Mouse (Mus musculus): ENCODE data around the gene Cmas. TPM values are rescaled to one million over a fixed set of nuclear protein-coding genes. Genes with fewer than 3 reads are reported as not detected.

Gene Cmas
- polyA plus RNA-seq, 1 experiment from 2014 or later, result 105 TPM

DNA sequence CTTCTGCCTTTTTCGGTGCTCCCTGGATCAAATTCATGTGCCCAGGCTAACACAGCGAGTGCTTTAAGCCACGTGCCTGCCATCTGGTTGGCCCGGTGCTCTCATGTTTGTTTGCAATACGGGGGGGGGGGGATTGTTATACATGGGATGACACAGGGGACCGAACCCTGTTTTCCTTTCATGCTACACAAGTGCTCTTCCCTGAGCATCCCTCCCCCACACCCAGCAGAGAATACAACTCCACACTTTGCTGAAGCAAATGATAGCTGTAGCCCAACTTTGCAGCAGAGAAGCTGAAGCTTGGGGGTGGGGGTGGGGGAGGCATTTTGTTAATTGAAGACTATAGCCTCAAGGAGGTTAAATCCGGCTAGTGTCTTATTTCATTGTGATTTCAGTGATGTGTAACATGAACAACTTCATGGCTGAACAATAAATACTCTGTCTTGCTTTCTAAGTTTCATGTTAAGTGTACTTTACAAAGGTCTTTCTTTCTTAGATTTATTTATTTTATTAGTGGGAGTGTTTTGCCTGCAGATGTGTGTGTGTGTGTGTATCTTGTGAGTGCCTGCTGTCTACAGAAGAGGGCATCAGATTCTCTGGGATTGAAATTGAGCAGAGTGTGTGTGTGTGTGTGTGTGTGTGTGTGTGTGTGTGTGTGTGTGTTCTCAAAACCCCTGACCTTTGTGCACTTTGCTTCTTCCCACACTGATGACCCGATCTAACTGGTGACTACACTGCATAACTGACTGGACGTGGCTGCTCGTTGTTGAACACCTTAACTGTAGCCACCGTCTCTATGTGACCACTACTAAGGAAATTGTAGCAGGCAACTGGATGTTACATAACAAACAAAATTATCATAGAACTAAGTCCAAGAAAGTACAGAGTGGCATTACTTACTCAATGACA is 46.4 kb downstream of the Cmas start:
- no peaks in the 10 kb centered on the region for H3K4me1 ChIP-seq
- 57% methylated on average over 11 of the region's 11 CpGs for whole genome bisulfite sequencing
- no peak overlapping the region for H3K4me3 ChIP-seq
- H3K27me3 ChIP-seq (ENCODE audit: insufficient read depth, poor library complexity, severe bottlenecking), result no peaks in the 10 kb centered on the region
- no peaks in the 10 kb centered on the region for H3K9me3 ChIP-seq
- no peaks in the 10 kb centered on the region for H3K36me3 ChIP-seq
- H3K27ac ChIP-seq, result no peak overlapping the region
- DNase-seq (ENCODE audit: low spot score), result no peak

DNA sequence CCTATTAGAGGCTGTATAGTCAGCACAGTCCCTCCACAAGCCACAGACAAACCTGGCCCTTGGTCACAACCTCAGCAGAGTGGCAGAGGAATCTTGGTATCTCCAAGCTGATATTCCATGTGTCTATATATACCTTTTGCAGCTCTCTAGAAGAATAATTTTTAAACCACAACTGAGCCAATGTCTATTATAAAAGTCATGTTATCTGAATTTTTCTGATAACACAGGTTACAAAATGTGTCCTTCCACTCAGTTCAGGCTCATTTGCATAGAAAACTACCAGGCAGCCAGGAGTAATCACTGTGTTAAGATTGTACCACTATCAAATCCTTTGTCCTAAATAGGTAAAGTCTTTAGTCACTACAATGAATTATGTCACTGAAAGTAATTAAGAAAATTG is 47.9 kb downstream of the Cmas start, which contains the start of gene Sult6b2:
Gene Sult6b2 (minus strand): TSS at position 101 of the 400 bp plus-strand sequence.
- H3K36me3 ChIP-seq, result no peaks in the 10 kb centered on the region
- no peak within 1 kb of the TSS for H3K4me3 ChIP-seq
- no peak for DNase-seq (ENCODE audit: low spot score)
- H3K27ac ChIP-seq, result no peak within 1 kb of the TSS
- H3K27me3 ChIP-seq (ENCODE audit: insufficient read depth, poor library complexity, severe bottlenecking), result no peaks in the 10 kb centered on the region
- H3K9me3 ChIP-seq, result no peaks in the 10 kb centered on the region
- peaks cover 2% of the 10 kb centered on the region; the same call in 1 of the 2 replicates for H3K4me1 ChIP-seq

DNA sequence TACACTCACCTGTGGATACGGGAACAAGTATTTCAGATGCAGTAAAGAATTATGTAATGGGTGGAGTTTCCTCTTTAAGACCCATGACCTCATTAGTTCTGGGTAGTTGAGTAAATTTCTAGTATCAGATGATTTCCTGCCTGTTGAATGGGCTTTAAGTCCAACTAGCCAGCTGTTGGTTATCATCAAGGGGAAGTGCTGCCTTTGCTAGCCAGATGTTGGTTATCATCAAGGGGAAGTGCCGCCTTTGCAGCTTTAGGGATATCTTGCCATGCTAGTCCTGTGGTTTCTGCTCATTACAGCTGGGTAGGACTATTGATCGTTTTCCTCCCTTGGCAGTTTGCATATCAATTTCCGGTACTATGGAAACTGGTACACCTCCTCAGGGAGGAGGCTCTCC is 49.8 kb downstream of the Cmas start:
- DNase-seq (ENCODE audit: low spot score), result no peak
- Histone ChIP-seq H3K27ac (no peak overlapping the region), H3K9me3 (no peaks in the 10 kb centered on the region), H3K36me3 (no peaks in the 10 kb centered on the region), H3K4me3 (no peak overlapping the region), H3K4me1 (peaks cover 6% of the 10 kb centered on the region; the same call in 1 of the 2 replicates), H3K27me3 (ENCODE audit: insufficient read depth, poor library complexity, severe bottlenecking) (no peaks in the 10 kb centered on the region)
- WGBS, result 56% methylated on average over 4 of the region's 4 CpGs

DNA sequence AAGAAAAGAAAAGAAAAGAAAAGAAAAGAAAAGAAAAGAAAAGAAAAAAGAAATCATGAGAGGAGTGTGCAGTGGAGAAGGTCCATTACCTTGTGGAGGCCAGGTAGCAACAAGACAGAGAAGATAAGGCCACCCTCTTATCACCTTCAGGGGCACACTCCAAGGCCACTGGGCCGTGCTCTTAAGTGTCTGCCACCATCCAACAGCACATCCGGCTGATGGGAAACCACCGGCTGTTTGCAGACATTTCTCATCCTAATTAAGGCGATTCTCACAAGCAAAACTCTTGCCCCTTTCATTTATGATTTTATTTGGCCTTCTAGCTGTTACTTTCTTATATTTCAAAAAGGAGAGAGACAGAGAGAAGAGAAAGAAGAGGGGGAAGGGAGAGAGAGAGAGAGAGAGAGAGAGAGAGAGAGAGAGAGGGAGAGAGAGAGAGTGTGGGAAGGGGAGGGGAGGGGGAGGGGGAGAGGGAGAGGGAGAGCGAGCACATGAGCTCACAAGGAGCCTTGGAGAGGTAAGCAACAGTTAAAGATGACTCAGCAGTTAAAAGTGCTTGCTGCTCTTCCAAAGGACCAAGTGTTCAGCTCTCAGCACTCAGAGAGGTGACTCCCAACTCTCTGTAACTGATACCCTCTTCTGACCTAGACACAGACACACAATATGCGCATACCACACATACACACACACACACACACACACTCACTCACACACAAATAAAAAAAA is 53.0 kb downstream of the Cmas start:
- 26% methylated on average over 6 of the region's 6 CpGs for WGBS
- H3K27ac ChIP-seq, result no peak overlapping the region
- H3K36me3 ChIP-seq, result no peaks in the 10 kb centered on the region
- DNase-seq (ENCODE audit: low spot score), result peak; percentile 70
- peaks cover 15% of the 10 kb centered on the region for H3K27me3 ChIP-seq (ENCODE audit: insufficient read depth, poor library complexity, severe bottlenecking)
- H3K9me3 ChIP-seq, result no peaks in the 10 kb centered on the region
- H3K4me1 ChIP-seq, result peaks cover 6% of the 10 kb centered on the region; the same call in 1 of the 2 replicates
- H3K4me3 ChIP-seq, result no peak overlapping the region

DNA sequence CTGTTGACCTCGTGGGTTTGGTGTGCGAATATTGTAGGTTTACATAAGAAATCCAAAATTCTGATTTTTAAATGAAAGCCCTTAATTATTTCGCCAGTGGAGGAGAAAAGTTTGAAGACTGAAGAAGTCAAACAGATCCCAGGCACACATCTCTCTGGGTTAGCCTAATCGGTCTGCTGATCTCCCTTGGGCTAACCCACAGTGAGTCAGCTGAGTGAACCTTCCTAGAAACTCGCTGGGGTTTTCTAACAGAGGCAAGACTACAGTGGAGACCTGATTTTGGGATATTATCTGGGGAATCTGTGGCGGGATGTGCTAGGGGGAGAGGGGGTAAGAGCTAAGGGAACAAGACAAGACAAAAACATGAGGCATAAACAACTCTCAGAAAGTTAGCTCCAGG is 53.8 kb downstream of the Cmas start:
- H3K27ac ChIP-seq, result no peak overlapping the region
- H3K9me3 ChIP-seq, result no peaks in the 10 kb centered on the region
- DNase-seq (ENCODE audit: low spot score), result peak; percentile 52
- H3K4me3 ChIP-seq, result no peak overlapping the region
- no peaks in the 10 kb centered on the region for H3K36me3 ChIP-seq
- peaks cover 15% of the 10 kb centered on the region for H3K27me3 ChIP-seq (ENCODE audit: insufficient read depth, poor library complexity, severe bottlenecking)
- 57% methylated on average over 6 of the region's 6 CpGs for WGBS
- peaks cover 6% of the 10 kb centered on the region; the same call in 1 of the 2 replicates for H3K4me1 ChIP-seq

DNA sequence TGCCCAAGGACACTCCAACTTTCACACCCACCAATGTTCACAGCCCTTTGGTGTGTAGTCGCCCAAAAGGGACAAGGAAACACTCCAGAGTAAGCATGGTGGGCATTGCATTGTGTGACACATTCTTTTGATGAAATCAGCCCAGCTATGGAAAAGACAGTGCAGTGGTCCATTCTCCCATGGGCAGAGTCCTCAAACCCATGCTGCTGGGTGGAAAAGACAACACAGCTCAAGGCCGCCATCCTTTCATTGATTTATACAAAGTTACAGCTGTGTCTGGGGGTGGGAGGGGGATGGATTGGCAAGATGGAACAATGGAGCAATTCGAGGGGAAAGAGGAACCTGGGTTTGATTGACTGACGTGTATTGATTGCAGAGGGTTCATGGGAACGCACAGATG is 56.5 kb downstream of the Cmas start:
- 76% methylated on average over 5 of the region's 5 CpGs for WGBS
- H3K4me3 ChIP-seq, result no peak overlapping the region
- no peaks in the 10 kb centered on the region for H3K9me3 ChIP-seq
- no peak overlapping the region for H3K27ac ChIP-seq
- H3K27me3 ChIP-seq (ENCODE audit: insufficient read depth, poor library complexity, severe bottlenecking), result peaks cover 20% of the 10 kb centered on the region
- DNase-seq (ENCODE audit: low spot score), result peak; percentile 53
- peaks cover 6% of the 10 kb centered on the region; the same call in 1 of the 2 replicates for H3K4me1 ChIP-seq
- H3K36me3 ChIP-seq, result no peaks in the 10 kb centered on the region

DNA sequence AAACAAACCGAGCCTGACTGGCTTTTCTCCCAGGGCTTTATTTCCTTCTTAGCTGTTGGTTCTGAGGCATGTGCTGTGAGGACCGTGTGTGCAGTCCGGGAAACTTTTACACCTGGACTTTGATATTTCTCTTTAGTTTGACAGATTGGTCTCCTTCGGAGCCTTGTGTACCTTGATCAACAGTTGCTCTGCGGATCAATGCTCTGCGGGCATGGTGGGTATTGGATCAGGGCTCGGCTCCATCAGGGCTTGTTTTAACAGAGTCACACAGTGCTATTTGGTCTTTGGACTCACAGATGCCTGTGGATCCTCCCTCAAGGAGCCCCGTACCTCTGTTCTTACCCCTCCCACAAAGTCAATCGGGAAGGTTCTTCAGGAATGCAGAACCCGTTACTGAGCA is 57.5 kb downstream of the Cmas start:
- DNase-seq (ENCODE audit: low spot score), result peak; percentile 67
- Histone ChIP-seq H3K27ac (no peak overlapping the region), H3K27me3 (ENCODE audit: insufficient read depth, poor library complexity, severe bottlenecking) (peaks cover 20% of the 10 kb centered on the region), H3K9me3 (no peaks in the 10 kb centered on the region), H3K36me3 (no peaks in the 10 kb centered on the region), H3K4me3 (peak overlapping the region; percentile 56; the same call in 1 of the 2 replicates), H3K4me1 (peaks cover 6% of the 10 kb centered on the region; the same call in 1 of the 2 replicates)
- WGBS, result 66% methylated on average over 10 of the region's 10 CpGs

DNA sequence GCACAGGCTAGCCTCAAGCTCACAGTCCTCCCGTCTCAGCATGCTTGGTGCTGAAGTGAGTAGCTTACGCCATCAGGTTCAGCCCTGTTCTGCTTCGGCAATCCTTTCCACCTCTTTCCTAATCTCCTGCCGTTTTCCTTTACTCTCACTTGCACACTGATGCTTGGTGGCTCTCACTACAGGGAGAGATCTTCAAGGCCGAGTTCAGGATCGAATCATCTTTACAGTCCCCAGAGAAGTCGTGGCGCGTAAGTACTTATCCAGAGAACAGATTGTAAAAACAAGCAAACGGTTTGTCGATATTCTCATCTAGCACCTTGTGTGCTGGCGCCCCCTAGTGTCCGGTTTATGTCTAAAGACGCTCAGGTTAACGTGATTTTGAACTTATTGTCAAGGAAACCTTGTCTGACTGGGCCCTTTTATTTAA is 58.0 kb downstream of the Cmas start:
- 2% methylated on average over 15 of the region's 15 CpGs for WGBS
- Histone ChIP-seq H3K27ac (no peak overlapping the region), H3K4me1 (peaks cover 3% of the 10 kb centered on the region; the same call in 1 of the 2 replicates), H3K4me3 (peak overlapping the region; percentile 56), H3K9me3 (no peaks in the 10 kb centered on the region), H3K36me3 (no peaks in the 10 kb centered on the region), H3K27me3 (ENCODE audit: insufficient read depth, poor library complexity, severe bottlenecking) (peaks cover 20% of the 10 kb centered on the region)
- peak; percentile 85 for DNase-seq (ENCODE audit: low spot score)

DNA sequence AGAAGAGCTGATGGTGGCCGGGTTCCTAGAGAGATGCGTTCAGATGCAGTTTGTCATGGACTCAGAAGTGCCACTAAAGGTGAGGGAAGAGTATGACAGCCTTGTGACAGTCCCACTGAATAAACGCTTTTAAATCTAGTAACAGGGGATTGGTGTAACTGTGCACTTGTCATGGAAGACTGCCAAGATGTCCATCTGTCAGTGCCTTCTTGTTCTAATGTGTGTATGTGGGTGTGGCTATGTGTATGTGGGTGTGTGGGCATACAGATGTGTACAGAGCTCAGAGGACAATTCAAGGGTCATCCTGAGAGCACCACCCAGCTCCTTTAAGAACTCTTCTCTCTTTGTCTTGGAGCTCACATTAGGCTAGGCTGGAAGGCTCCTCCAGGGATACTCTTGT is 59.0 kb downstream of the Cmas start:
- Histone ChIP-seq H3K36me3 (no peaks in the 10 kb centered on the region), H3K4me3 (no peak overlapping the region), H3K4me1 (no peaks in the 10 kb centered on the region), H3K9me3 (no peaks in the 10 kb centered on the region), H3K27ac (no peak overlapping the region), H3K27me3 (ENCODE audit: insufficient read depth, poor library complexity, severe bottlenecking) (peaks cover 20% of the 10 kb centered on the region)
- no peak for DNase-seq (ENCODE audit: low spot score)
- 84% methylated on average over 3 of the region's 3 CpGs for WGBS

DNA sequence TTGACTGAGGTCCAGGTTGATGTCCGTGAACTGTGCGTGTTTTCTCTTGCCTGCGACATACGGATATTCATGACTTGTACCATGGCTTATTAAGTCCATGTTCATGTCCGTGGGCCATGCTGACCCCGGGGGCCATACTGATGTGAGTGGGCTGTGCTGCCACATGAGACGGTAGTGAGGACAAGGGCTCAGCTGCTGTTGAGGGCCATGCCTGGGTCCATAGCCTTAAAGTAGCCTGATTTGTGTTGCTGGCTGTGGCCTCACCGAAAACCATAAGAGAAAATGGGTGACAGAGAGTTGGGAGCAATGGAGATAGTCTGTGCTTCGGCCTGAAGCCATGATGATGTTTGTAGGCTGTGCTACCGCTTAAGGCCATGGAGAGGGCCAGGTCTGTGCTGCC is 61.8 kb downstream of the Cmas start:
- Histone ChIP-seq H3K9me3 (no peaks in the 10 kb centered on the region), H3K27me3 (ENCODE audit: insufficient read depth, poor library complexity, severe bottlenecking) (0 out of 2 replicates have a peak, but pooled peaks cover 10% of the 10 kb centered on the region), H3K4me3 (no peak overlapping the region), H3K4me1 (no peaks in the 10 kb centered on the region), H3K36me3 (no peaks in the 10 kb centered on the region), H3K27ac (no peak overlapping the region)
- DNase-seq (ENCODE audit: low spot score), result no peak
- 92% methylated on average over 10 of the region's 10 CpGs for WGBS

DNA sequence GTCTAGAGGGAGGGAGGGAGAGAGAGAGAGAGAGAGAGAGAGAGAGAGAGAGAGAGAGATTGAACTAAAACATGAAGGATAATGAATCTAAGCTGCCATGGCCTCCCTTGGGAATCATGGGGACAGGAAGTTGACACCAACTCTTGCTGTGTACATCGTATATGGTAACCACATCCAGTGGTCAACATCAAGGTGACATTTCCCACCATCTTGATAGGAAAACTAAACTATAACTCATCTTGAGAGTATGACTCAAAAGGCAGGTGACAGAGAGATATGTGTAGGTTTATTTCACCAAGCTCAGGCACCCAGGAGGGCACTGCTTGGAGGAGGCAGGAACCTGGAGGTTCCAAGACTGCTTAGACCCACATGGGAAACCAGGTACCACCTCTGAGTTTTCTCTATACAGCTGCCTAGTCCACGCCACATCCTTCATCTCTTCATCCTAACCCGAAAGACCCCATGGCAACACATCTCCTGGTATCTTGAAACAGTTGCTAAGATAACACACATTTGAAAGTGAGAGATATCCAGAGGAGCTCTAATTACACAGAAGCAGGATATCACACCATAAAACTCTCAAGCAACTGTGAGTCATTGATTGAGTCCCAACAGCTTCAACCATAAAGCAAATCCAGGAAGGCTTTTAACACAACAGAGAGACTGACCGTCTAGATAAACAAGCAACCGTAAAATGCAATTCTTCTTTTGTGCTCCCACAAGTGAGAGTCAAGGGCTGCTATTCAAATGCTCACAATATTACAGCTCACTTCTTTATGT is 66.7 kb downstream of the Cmas start:
- no peaks in the 10 kb centered on the region for H3K36me3 ChIP-seq
- H3K4me1 ChIP-seq, result no peaks in the 10 kb centered on the region
- no peaks in the 10 kb centered on the region for H3K27me3 ChIP-seq (ENCODE audit: insufficient read depth, poor library complexity, severe bottlenecking)
- no peak overlapping the region for H3K4me3 ChIP-seq
- no peaks in the 10 kb centered on the region for H3K9me3 ChIP-seq
- no peak overlapping the region for H3K27ac ChIP-seq
- WGBS, result 64% methylated on average over 5 of the region's 5 CpGs
- no peak for DNase-seq (ENCODE audit: low spot score)
